Mouse (Mus musculus) CH12.LX (cell line): ENCODE data around the gene Tyms.

ENCODE experiments used
- BHLHE40 ChIP-seq: IDR thresholded peaks from 2 replicates; pipeline ENCODE4 v1.6.1; 2011; ENCODE audit warnings: mild to moderate bottlenecking, low read depth, low read length, improper control_type of control experiment
- CHD2 ChIP-seq: IDR thresholded peaks from 2 replicates; pipeline ENCODE4 v1.6.1; 2011; ENCODE audit warnings: low read length, improper control_type of control experiment
- CTCF ChIP-seq, 2 experiments: IDR thresholded peaks in 1 of 2; conservative IDR thresholded peaks in 1 of 2; 2 replicates each; pipeline ENCODE4 v1.5.1; 2011 to 2012; ENCODE audit warnings: low read depth in 2 of 2, low read length in 2 of 2, improper control_type of control experiment in 1 of 2, inconsistent platforms in 1 of 2, mild to moderate bottlenecking in 1 of 2, moderate library complexity in 1 of 2
- EP300 ChIP-seq: IDR thresholded peaks from 2 replicates; pipeline ENCODE4 v1.6.1; 2011; ENCODE audit warnings: low read length, improper control_type of control experiment
- ETS1 ChIP-seq: conservative IDR thresholded peaks from 2 replicates; pipeline ENCODE4 v1.6.1; 2012; ENCODE audit warnings: low read depth, mild to moderate bottlenecking, inconsistent platforms, low read length, improper control_type of control experiment, moderate library complexity
- MEF2A ChIP-seq: IDR thresholded peaks from 2 replicates; pipeline ENCODE4 v1.6.1; 2014; ENCODE audit warnings: low read depth, mild to moderate bottlenecking, inconsistent platforms, low read length, improper control_type of control experiment, borderline replicate concordance
- POLR2A ChIP-seq: IDR thresholded peaks from 2 replicates; pipeline ENCODE4 v1.6.1; 2011; ENCODE audit warnings: low read depth, mild to moderate bottlenecking, improper control_type of control experiment, low read length
- RAD21 ChIP-seq: IDR thresholded peaks from 2 replicates; pipeline ENCODE4 v1.6.1; 2011; ENCODE audit warnings: low read depth, mild to moderate bottlenecking, low read length, improper control_type of control experiment, moderate library complexity
- SMC3 ChIP-seq: IDR thresholded peaks from 2 replicates; pipeline ENCODE4 v1.6.1; 2011; ENCODE audit warnings: low read depth, low read length, improper control_type of control experiment
- TBP ChIP-seq: conservative IDR thresholded peaks from 2 replicates; pipeline ENCODE4 v1.6.1; 2011; ENCODE audit warnings: low read depth, low read length, improper control_type of control experiment
- TCF12 ChIP-seq: IDR thresholded peaks from 2 replicates; pipeline ENCODE4 v1.6.1; 2014; ENCODE audit warnings: low read depth, mild to moderate bottlenecking, inconsistent platforms, low read length, improper control_type of control experiment
- ZMIZ1 ChIP-seq: IDR thresholded peaks from 2 replicates; pipeline ENCODE4 v1.6.1; 2012; ENCODE audit warnings: low read depth, mild to moderate bottlenecking, inconsistent platforms, low read length, improper control_type of control experiment

DNA sequence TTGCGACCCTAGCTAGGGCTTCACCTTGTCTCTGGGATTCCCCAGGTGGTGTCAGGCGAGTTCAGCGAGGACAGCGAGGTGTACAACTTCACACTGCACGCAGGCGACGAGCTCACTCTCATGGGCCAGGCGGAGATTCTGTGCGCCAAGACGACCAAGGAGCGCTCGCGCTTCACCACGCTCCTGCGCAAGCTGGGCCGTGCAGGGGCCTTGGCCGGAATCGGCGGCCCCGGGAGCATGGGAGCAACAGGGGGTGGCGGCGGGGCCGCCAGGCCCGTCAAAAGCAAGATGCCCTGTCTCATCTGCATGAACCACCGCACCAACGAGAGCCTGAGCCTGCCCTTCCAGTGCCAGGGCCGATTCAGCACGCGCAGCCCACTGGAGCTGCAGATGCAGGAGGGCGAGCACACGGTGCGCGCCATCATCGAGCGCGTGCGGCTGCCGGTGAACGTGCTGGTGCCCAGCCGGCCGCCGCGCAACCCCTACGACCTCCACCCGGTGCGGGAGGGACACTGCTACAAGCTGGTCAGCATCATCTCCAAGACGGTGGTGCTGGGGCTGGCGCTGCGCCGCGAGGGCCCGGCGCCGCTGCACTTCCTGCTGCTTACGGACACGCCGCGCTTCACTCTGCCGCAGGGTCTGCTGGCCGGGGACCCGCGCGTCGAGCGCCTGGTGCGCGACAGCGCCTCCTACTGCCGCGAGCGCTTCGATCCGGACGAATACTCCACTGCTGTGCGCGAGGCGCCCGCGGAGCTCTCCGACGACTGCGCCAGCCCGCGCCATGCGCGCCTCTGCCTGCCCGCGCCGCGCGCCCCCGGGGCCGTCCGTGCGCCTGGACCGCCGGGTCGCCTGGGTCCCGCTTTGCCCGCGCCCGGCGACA lies 40.7 kb upstream of the Tyms start:
- TF ChIP-seq SMC3 (no peak), POLR2A (no peak), ZMIZ1 (no peak), CTCF (conservative IDR thresholded peaks at IDR 0.05 in 1 of 2, IDR thresholded peaks at IDR 0.05 in 1 of 2; ENCODE audit: low read depth in 2 of 2, low read length in 2 of 2) (no peak), EP300 (no peak), ETS1 (no peak), MEF2A (no peak), BHLHE40 (no peak), TCF12 (no peak), RAD21 (no peak), CHD2 (no peak), TBP (no peak)
